Mouse (Mus musculus) MEL (cell line): ENCODE data around the gene Arl14. TPM values are rescaled to one million over a fixed set of nuclear protein-coding genes. Genes with fewer than 3 reads are reported as not detected.

Experiments used
- DNase-seq: peaks from one replicate; pipeline ENCODE4 v3.0.0; 2011; ENCODE audit warnings: low read depth, low spot score
- H3K27ac ChIP-seq: 2 replicates; pipeline ENCODE4 v1.5.1; 2012; ENCODE audit warnings: low read depth, mild to moderate bottlenecking, control low read depth, low read length, moderate library complexity; ENCODE audit not compliant: control insufficient read depth
- H3K27me3 ChIP-seq, 2 experiments: fragments of 150-350 bp in 1 of 2; sonication (generic) in 1 of 2; 2 replicates each; pipeline ENCODE4 v1.6.1; 2012; ENCODE audit warnings: low read length in 2 of 2, mild to moderate bottlenecking in 2 of 2, improper control_type of control experiment in 1 of 2, moderate library complexity in 1 of 2; ENCODE audit not compliant: insufficient read depth in 2 of 2, control insufficient read depth in 1 of 2
- H3K36me3 ChIP-seq, 2 experiments: 2 replicates each; pipeline ENCODE4 v1.6.1; 2012 to 2014; ENCODE audit warnings: low read length in 2 of 2, improper control_type of control experiment in 1 of 2, inconsistent platforms in 1 of 2, mild to moderate bottlenecking in 1 of 2; ENCODE audit not compliant: insufficient read depth in 2 of 2, control insufficient read depth in 1 of 2
- H3K4me1 ChIP-seq, 2 experiments: fragments of 150-350 bp in 1 of 2; sonication (generic) in 1 of 2; 2 replicates each; pipeline ENCODE4 v1.6.1; 2012; ENCODE audit warnings: low read length in 2 of 2, improper control_type of control experiment in 1 of 2, mild to moderate bottlenecking in 1 of 2; ENCODE audit not compliant: insufficient read depth in 2 of 2, control insufficient read depth in 1 of 2
- H3K4me3 ChIP-seq, 2 experiments: fragments of 150-350 bp in 1 of 2; sonication (generic) in 1 of 2; 2 replicates each; pipeline ENCODE4 v1.5.1; 2012; ENCODE audit warnings: low read depth in 2 of 2, low read length in 2 of 2, mild to moderate bottlenecking in 2 of 2, moderate library complexity in 2 of 2, control low read depth in 1 of 2, improper control_type of control experiment in 1 of 2; ENCODE audit not compliant: control insufficient read depth in 1 of 2, insufficient read depth in 1 of 2
- H3K79me2 ChIP-seq: 2 replicates; pipeline ENCODE4 v1.6.1; 2012; ENCODE audit warnings: mild to moderate bottlenecking, low read length, moderate library complexity; ENCODE audit not compliant: control insufficient read depth, poor library complexity, insufficient read depth
- H3K9ac ChIP-seq: 2 replicates; pipeline ENCODE4 v1.6.1; 2012; ENCODE audit warnings: low read depth, mild to moderate bottlenecking, control low read depth, low read length, moderate library complexity; ENCODE audit not compliant: control insufficient read depth, poor library complexity, severe bottlenecking
- H3K9me3 ChIP-seq: fragments of 150-350 bp; sonication (generic); replicated peaks from 2 replicates; pipeline ENCODE4 v1.6.1; 2012; ENCODE audit warnings: mild to moderate bottlenecking, low read length, improper control_type of control experiment, moderate library complexity; ENCODE audit not compliant: insufficient read depth
- BHLHE40 ChIP-seq: IDR thresholded peaks from 2 replicates; pipeline ENCODE4 v1.6.1; 2012; ENCODE audit warnings: low read depth, mild to moderate bottlenecking, inconsistent platforms, low read length, improper control_type of control experiment, borderline replicate concordance
- CHD1 ChIP-seq: IDR thresholded peaks from 2 replicates; pipeline ENCODE4 v1.6.1; 2012; ENCODE audit warnings: low read depth, mild to moderate bottlenecking, inconsistent platforms, low read length, improper control_type of control experiment
- E2F4 ChIP-seq: IDR thresholded peaks from 2 replicates; pipeline ENCODE4 v1.6.1; 2011; ENCODE audit warnings: low read depth, low read length, improper control_type of control experiment, borderline replicate concordance
- EP300 ChIP-seq, 2 experiments: IDR thresholded peaks; 2 replicates each; pipeline ENCODE4 v1.6.1; 2011; ENCODE audit warnings: improper control_type of control experiment in 2 of 2, low read length in 2 of 2, low read depth in 1 of 2, mild to moderate bottlenecking in 1 of 2
- ETS1 ChIP-seq: IDR thresholded peaks from 2 replicates; pipeline ENCODE4 v1.6.1; 2012; ENCODE audit warnings: low read depth, mild to moderate bottlenecking, inconsistent platforms, low read length, improper control_type of control experiment, moderate library complexity
- HCFC1 ChIP-seq: IDR thresholded peaks from 2 replicates; pipeline ENCODE4 v1.6.1; 2012; ENCODE audit warnings: low read depth, mild to moderate bottlenecking, inconsistent platforms, low read length, improper control_type of control experiment, moderate library complexity
- KAT2A ChIP-seq: conservative IDR thresholded peaks from 2 replicates; pipeline ENCODE4 v1.6.1; 2012; ENCODE audit warnings: low read depth, low read length, improper control_type of control experiment, inconsistent platforms
- MAFK ChIP-seq: IDR thresholded peaks from 2 replicates; pipeline ENCODE4 v1.6.1; 2011; ENCODE audit warnings: low read depth, mild to moderate bottlenecking, low read length, improper control_type of control experiment, borderline replicate concordance
- MXI1 ChIP-seq: IDR thresholded peaks from 2 replicates; pipeline ENCODE4 v1.6.1; 2011; ENCODE audit warnings: mild to moderate bottlenecking, low read depth, low read length, improper control_type of control experiment
- NELFE ChIP-seq: IDR thresholded peaks from 2 replicates; pipeline ENCODE4 v1.6.1; 2011; ENCODE audit warnings: low read depth, low read length, improper control_type of control experiment
- NRF1 ChIP-seq: IDR thresholded peaks from 2 replicates; pipeline ENCODE4 v1.6.1; 2014; ENCODE audit warnings: low read depth, mild to moderate bottlenecking, inconsistent platforms, low read length, improper control_type of control experiment, moderate library complexity; ENCODE audit not compliant: poor library complexity, insufficient read depth, severe bottlenecking
- POLR2A ChIP-seq, 2 experiments: IDR thresholded peaks; 2 replicates each; pipeline ENCODE4 v1.6.1; 2011 to 2012; ENCODE audit warnings: low read length in 2 of 2, mild to moderate bottlenecking in 2 of 2, control low read depth in 1 of 2, improper control_type of control experiment in 1 of 2, low read depth in 1 of 2, moderate library complexity in 1 of 2; ENCODE audit not compliant: control insufficient read depth in 1 of 2, insufficient read depth in 1 of 2, poor library complexity in 1 of 2
- POLR2AphosphoS2 ChIP-seq: IDR thresholded peaks from 2 replicates; pipeline ENCODE4 v1.6.1; 2011; ENCODE audit warnings: low read length, improper control_type of control experiment
- SMC3 ChIP-seq: IDR thresholded peaks from 2 replicates; pipeline ENCODE4 v1.6.1; 2011; ENCODE audit warnings: low read depth, low read length, improper control_type of control experiment
- TAL1 ChIP-seq: IDR thresholded peaks from 2 replicates; pipeline ENCODE4 v1.6.1; 2012; ENCODE audit warnings: mild to moderate bottlenecking, inconsistent platforms, low read length, moderate library complexity, mixed read lengths
- ZKSCAN1 ChIP-seq: IDR thresholded peaks from 2 replicates; pipeline ENCODE4 v1.6.1; 2012; ENCODE audit warnings: low read depth, mild to moderate bottlenecking, inconsistent platforms, low read length, improper control_type of control experiment, moderate library complexity
- ZMIZ1 ChIP-seq: IDR thresholded peaks from 2 replicates; pipeline ENCODE4 v1.6.1; 2012; ENCODE audit warnings: low read depth, mild to moderate bottlenecking, inconsistent platforms, low read length, improper control_type of control experiment, moderate library complexity
- polyA plus RNA-seq, 2 experiments: library from polyadenylated mRNA; stranded (reverse) in 1 of 2; unstranded in 1 of 2; fragments of >175 nt in 1 of 2; fragments of >200 nt in 1 of 2; gene quantifications; 2 replicates each; pipeline versions ENCODE4 v1.2.1 to v1.2.4; 2012; ENCODE audit warnings: low replicate concordance in 2 of 2, low read depth in 1 of 2; ENCODE audit not compliant: insufficient read length in 2 of 2, insufficient read depth in 1 of 2, missing spikeins in 1 of 2
- total RNA-seq: library from RNA; depleted of rRNA; stranded (reverse); fragments of 300-350 nt; gene quantifications from 2 replicates; pipeline ENCODE4 v1.2.3, GENCODE M21; 2012; rRNA removed

Gene Arl14
- total and polyA plus RNA-seq, 3 experiments = not detected

DNA sequence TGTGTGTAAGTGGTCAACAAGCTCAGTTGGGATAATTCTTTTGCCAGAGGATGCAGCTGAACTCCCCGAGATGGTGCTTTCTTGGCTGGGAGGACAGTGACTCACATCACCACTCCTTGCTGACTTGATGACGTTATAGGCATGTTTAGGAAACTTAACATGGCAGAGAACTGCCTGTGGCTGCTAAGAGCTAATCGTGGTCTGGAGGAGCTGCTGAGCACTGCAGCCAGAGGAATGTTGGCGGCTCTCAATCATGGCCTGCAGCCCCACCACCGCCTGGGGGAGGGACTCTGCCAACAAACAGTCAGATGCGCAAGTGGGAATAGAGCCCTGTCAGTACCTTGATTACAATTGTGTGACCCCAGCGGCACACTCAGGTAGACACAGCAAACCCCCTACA, 49.6 kb downstream of the Arl14 start:
- Histone ChIP-seq H3K4me3 (no peak overlapping the region), H3K27ac (no peak overlapping the region), H3K27me3 (no peaks in the 10 kb centered on the region)
- no peak for DNase-seq
- TF ChIP-seq ETS1 (no peak), CHD1 (no peak), KAT2A (no peak), NELFE (no peak), EP300 (IDR thresholded peaks at IDR 0.05; ENCODE audit: low read depth in 1 of 2, low read length in 2 of 2) (no peak), NRF1 (no peak), MAFK (no peak), BHLHE40 (no peak), TAL1 (no peak), ZMIZ1 (no peak), E2F4 (no peak), SMC3 (no peak), MXI1 (no peak), HCFC1 (no peak), POLR2A (IDR thresholded peaks at IDR 0.05; ENCODE audit: control insufficient read depth in 1 of 2, insufficient read depth in 1 of 2, low read depth in 1 of 2, low read length in 2 of 2, poor library complexity in 1 of 2) (no peak), ZKSCAN1 (no peak), POLR2AphosphoS2 (no peak)
- TF ChIP-seq, all 39 proteins: peak for 0
- H3K9me3 ChIP-seq = no peaks in the 10 kb centered on the region
- no peaks in the 10 kb centered on the region for H3K4me1 ChIP-seq
- H3K9ac ChIP-seq = no peak overlapping the region
- no peaks in the 10 kb centered on the region for H3K79me2 ChIP-seq
- no peaks in the 10 kb centered on the region for H3K36me3 ChIP-seq

Other genes starting within 250 kb of the Arl14 start
- 4.6 and 6.3 TPM in 2 replicates for gene Ift80, start 217.8 kb upstream of the Arl14 start, total RNA-seq
- gene Ift80, start 217.8 kb upstream of the Arl14 start, polyA plus RNA-seq = 1 to 10 TPM in 1 of 2 experiments, not detected in 1; 8.4 TPM
- 75.9 and 86.7 TPM in 2 replicates for gene Smc4, start 217.7 kb upstream of the Arl14 start, total RNA-seq
- 1,000 to 10,000 TPM in 1 of 2 experiments, 10 to 100 TPM in 1; 88.7 to 1,112 TPM for gene Smc4, start 217.7 kb upstream of the Arl14 start, polyA plus RNA-seq
- 11.3 and 14.8 TPM in 2 replicates for gene Trim59, start 177.7 kb upstream of the Arl14 start, total RNA-seq
- 10 to 100 TPM in 1 of 2 experiments, not detected in 1; 17.4 TPM for gene Trim59, start 177.7 kb upstream of the Arl14 start, polyA plus RNA-seq
- 19.4 and 19.5 TPM in 2 replicates for gene Kpna4, start 95.3 kb upstream of the Arl14 start, total RNA-seq
- gene Kpna4, start 95.3 kb upstream of the Arl14 start, polyA plus RNA-seq = 10 to 100 TPM; 38.5 to 50.5 TPM
- gene Ppm1l, start 94.4 kb downstream of the Arl14 start, total RNA-seq = not detected in 2 replicates
- not detected for gene Ppm1l, start 94.4 kb downstream of the Arl14 start, polyA plus RNA-seq